16 mouse cellular contexts compared by ENCODE assay signal in genomic region chr17:26054133-26054845, GRCm38 (mm10). TPM values are rescaled to one million over a fixed set of nuclear protein-coding genes. Genes with fewer than 3 reads are reported as not detected.
DNase-seq lines count a peak whose midpoint lies in the region; ATAC-seq and TF ChIP-seq lines count a peak whose summit lies in the region.
"Had no signal": no experiment of that assay in that cellular context is flagged by ENCODE, and none has a peak within 500 bp of the region (broad histone marks: within the 10 kb centered on the region; RNA-seq: fewer than 3 reads in every experiment).

No protein-coding gene starts in this region.

- H3K27me3 ChIP-seq in heart, embryonic 13.5 days (replicated peaks) = no peaks in the 10 kb centered on the region
- no peaks in the 10 kb centered on the region for H3K27me3 ChIP-seq in kidney, embryonic 14.5 days (ENCODE audit: control insufficient read depth, insufficient read depth, low read length)
- H3K27me3 ChIP-seq in liver, embryonic 13.5 days = peaks cover 9% of the 10 kb centered on the region; the same call in 1 of the 2 replicates
- no peaks in the 10 kb centered on the region for H3K27me3 ChIP-seq in hindbrain, embryonic 10.5 days (ENCODE audit: insufficient read depth, poor library complexity, severe bottlenecking)
- H3K27me3 ChIP-seq: embryonic facial prominence, embryonic 12.5 days; hindbrain, embryonic 15.5 days; liver, embryonic 15.5 days; neural tube, embryonic 12.5 days had no signal

- ATAC-seq in heart, embryonic 13.5 days (ENCODE audit: extremely low read depth, insufficient number of reproducible peaks, low FRiP score, low TSS enrichment) = no peak
- peak; percentile 81 for ATAC-seq in kidney, embryonic 14.5 days (ENCODE audit: low FRiP score, low TSS enrichment)
- peak; percentile 65 for ATAC-seq in liver, embryonic 13.5 days (ENCODE audit: low read depth)
- ATAC-seq: forebrain, embryonic 14.5 days had no signal

- H3K4me3 ChIP-seq in heart, embryonic 13.5 days = no peak overlapping the region
- no peak overlapping the region for H3K4me3 ChIP-seq in kidney, embryonic 14.5 days (ENCODE audit: low read length)
- H3K4me3 ChIP-seq in liver, embryonic 13.5 days (replicated peaks) = no peak overlapping the region
- no peak overlapping the region for H3K4me3 ChIP-seq in hindbrain, embryonic 10.5 days
- no peak overlapping the region for H3K4me3 ChIP-seq in lung, adult 2 months (replicated peaks; ENCODE audit: extremely low read depth, low read depth, low read length)
- H3K4me3 ChIP-seq: embryonic facial prominence, embryonic 12.5 days; hindbrain, embryonic 15.5 days; liver, embryonic 15.5 days; megakaryocyte, embryonic 14.5 days; neural tube, embryonic 12.5 days had no signal

- 43% methylated on average over 17 of the region's 17 CpGs for WGBS in heart, embryonic 13.5 days
- 19% methylated on average over 17 of the region's 17 CpGs for WGBS in kidney, embryonic 14.5 days
- 49% methylated on average over 17 of the region's 17 CpGs for WGBS in liver, embryonic 13.5 days (ENCODE audit: insufficient replicate concordance)
- 66% methylated on average over 17 of the region's 17 CpGs for WGBS in hindbrain, embryonic 10.5 days
- 79% methylated on average over 17 of the region's 17 CpGs for WGBS in lung, adult 2 months

- no peak for DNase-seq in heart, postnatal 4 days
- peak; percentile 39 for DNase-seq in embryo, embryonic 11 days
- peak; percentile 29 for DNase-seq in liver, embryonic 13.5 days
- DNase-seq in hindbrain, embryonic 10.5 days (ENCODE audit: low spot score) = no peak
- no peak for DNase-seq in lung, adult 2 months
- DNase-seq in left cerebral cortex, postnatal 14 days (ENCODE audit: low spot score in 2 of 2) = no peak
- DNase-seq: adrenal gland, postnatal 10 days; B cell, adult 2 months had no signal

- peaks cover 19% of the 10 kb centered on the region for H3K4me1 ChIP-seq in heart, embryonic 13.5 days
- H3K4me1 ChIP-seq in kidney, embryonic 14.5 days (ENCODE audit: control insufficient read depth, insufficient read depth, low read length) = peaks cover 35% of the 10 kb centered on the region
- H3K4me1 ChIP-seq in liver, embryonic 13.5 days (replicated peaks) = peaks cover 15% of the 10 kb centered on the region
- peaks cover 26% of the 10 kb centered on the region for H3K4me1 ChIP-seq in hindbrain, embryonic 10.5 days (replicated peaks)
- no peaks in the 10 kb centered on the region for H3K4me1 ChIP-seq in lung, adult 2 months (ENCODE audit: control insufficient read depth, insufficient read depth, low read length)
- H3K4me1 ChIP-seq: megakaryocyte, embryonic 14.5 days; neural tube, embryonic 12.5 days had no signal

- no peak for TF ChIP-seq CTCF in lung, adult 2 months (IDR thresholded peaks at IDR 0.05; ENCODE audit: insufficient read depth, low read length)

- H3K36me3 ChIP-seq in heart, embryonic 13.5 days = peaks cover 27% of the 10 kb centered on the region
- peaks cover 5% of the 10 kb centered on the region; the same call in 1 of the 2 replicates for H3K36me3 ChIP-seq in kidney, embryonic 14.5 days (ENCODE audit: control insufficient read depth, insufficient read depth, low read length)
- H3K36me3 ChIP-seq in liver, embryonic 13.5 days = no peaks in the 10 kb centered on the region
- peaks cover 87% of the 10 kb centered on the region for H3K36me3 ChIP-seq in hindbrain, embryonic 10.5 days
- H3K36me3 ChIP-seq: liver, embryonic 15.5 days had no signal

- H3K9me3 ChIP-seq in heart, embryonic 13.5 days = no peaks in the 10 kb centered on the region
- no peaks in the 10 kb centered on the region for H3K9me3 ChIP-seq in kidney, embryonic 14.5 days (ENCODE audit: control insufficient read depth, low read length)
- no peaks in the 10 kb centered on the region for H3K9me3 ChIP-seq in liver, embryonic 13.5 days (replicated peaks)
- no peaks in the 10 kb centered on the region for H3K9me3 ChIP-seq in hindbrain, embryonic 10.5 days
- H3K9me3 ChIP-seq: embryonic facial prominence, embryonic 12.5 days; hindbrain, embryonic 15.5 days; liver, embryonic 15.5 days; megakaryocyte, embryonic 14.5 days; neural tube, embryonic 12.5 days had no signal

- no peak for TF ChIP-seq POLR2A in lung, adult 2 months (IDR thresholded peaks at IDR 0.05; ENCODE audit: borderline replicate concordance, extremely low read depth, low read depth, low read length)

- 0 out of 2 replicates have a peak overlapping the region, but pooled peaks have one; percentile 30 for H3K9ac ChIP-seq in heart, embryonic 13.5 days
- no peak overlapping the region for H3K9ac ChIP-seq in kidney, embryonic 14.5 days (ENCODE audit: low read depth, low read length)
- H3K9ac ChIP-seq in liver, embryonic 13.5 days = no peak overlapping the region
- H3K9ac ChIP-seq: embryonic facial prominence, embryonic 12.5 days; hindbrain, embryonic 15.5 days; liver, embryonic 15.5 days; neural tube, embryonic 12.5 days had no signal

- H3K4me2 ChIP-seq in heart, embryonic 13.5 days = peak overlapping the region; percentile 7; the same call in 1 of the 2 replicates
- H3K4me2 ChIP-seq in kidney, embryonic 14.5 days (replicated peaks; ENCODE audit: low read depth, low read length) = 0 out of 2 replicates have a peak overlapping the region, but pooled peaks have one; percentile 8
- no peak overlapping the region for H3K4me2 ChIP-seq in liver, embryonic 13.5 days
- H3K4me2 ChIP-seq: embryonic facial prominence, embryonic 12.5 days; hindbrain, embryonic 15.5 days; liver, embryonic 15.5 days; neural tube, embryonic 12.5 days had no signal

- H3K27ac ChIP-seq in heart, embryonic 13.5 days (replicated peaks) = peak overlapping the region; percentile 41; the same call in 1 of the 2 replicates
- H3K27ac ChIP-seq in kidney, embryonic 14.5 days (ENCODE audit: low read depth, low read length) = peak overlapping the region; percentile 81
- no peak overlapping the region for H3K27ac ChIP-seq in liver, embryonic 13.5 days
- no peak overlapping the region for H3K27ac ChIP-seq in hindbrain, embryonic 10.5 days
- H3K27ac ChIP-seq: embryonic facial prominence, embryonic 12.5 days; hindbrain, embryonic 15.5 days; liver, embryonic 15.5 days; neural tube, embryonic 12.5 days had no signal

- intact Hi-C loops in left cerebral cortex, postnatal 14 days (cut with DNase I) = no loop called here

RNA-seq across cellular contexts. Expression of gene Rab11fip3, which starts 15.1 kb away (rescaled TPM):
- 11.0 and 12.3 TPM in 2 replicates for polyA plus RNA-seq in heart, embryonic 13.5 days (2015; fragmentation: Nextera tagmentation; extraction: Ambion mirVana)
- total RNA-seq in heart, postnatal 4 days (2021) = 10 to 100 TPM; 21.0 to 22.9 TPM
- polyA plus RNA-seq in kidney, embryonic 14.5 days (2014; fragmentation: Nextera tagmentation; extraction: Ambion mirVana) = 15.0 and 24.2 TPM in 2 replicates
- polyA plus RNA-seq in liver, embryonic 13.5 days (2015; fragmentation: Nextera tagmentation; extraction: Ambion mirVana) = 1.8 and 1.9 TPM in 2 replicates
- 24.7 and 30.9 TPM in 2 replicates for polyA plus RNA-seq in hindbrain, embryonic 10.5 days (2016; fragmentation: Nextera tagmentation; extraction: Ambion mirVana)
- polyA plus RNA-seq in lung, adult 2 months (2012; rRNA removed) = 41.3 and 46.5 TPM in 2 replicates
- 10 to 100 TPM; 80.5 to 85.2 TPM for total RNA-seq in left cerebral cortex, postnatal 14 days (2021)

RNA-seq across cellular contexts. Expression of gene Decr2, which starts 35.8 kb away (rescaled TPM):
- polyA plus RNA-seq in heart, embryonic 13.5 days (2015; fragmentation: Nextera tagmentation; extraction: Ambion mirVana) = 34.4 and 34.6 TPM in 2 replicates
- 10 to 100 TPM; 14.6 to 17.0 TPM for total RNA-seq in heart, postnatal 4 days (2021)
- polyA plus RNA-seq in kidney, embryonic 14.5 days (2014; fragmentation: Nextera tagmentation; extraction: Ambion mirVana) = 24.6 and 35.1 TPM in 2 replicates
- 11.1 and 13.8 TPM in 2 replicates for polyA plus RNA-seq in liver, embryonic 13.5 days (2015; fragmentation: Nextera tagmentation; extraction: Ambion mirVana)
- 30.2 and 30.7 TPM in 2 replicates for polyA plus RNA-seq in hindbrain, embryonic 10.5 days (2016; fragmentation: Nextera tagmentation; extraction: Ambion mirVana)
- 12.1 and 16.7 TPM in 2 replicates for polyA plus RNA-seq in lung, adult 2 months (2012; rRNA removed)
- 10 to 100 TPM; 24.3 to 26.3 TPM for total RNA-seq in left cerebral cortex, postnatal 14 days (2021)

RNA-seq across cellular contexts. Expression of gene Nme4, which starts 41.1 kb away (rescaled TPM):
- polyA plus RNA-seq in heart, embryonic 13.5 days (2015; fragmentation: Nextera tagmentation; extraction: Ambion mirVana) = 77.4 and 87.2 TPM in 2 replicates
- 10 to 100 TPM; 10.3 to 10.8 TPM for total RNA-seq in heart, postnatal 4 days (2021)
- 107 and 146 TPM in 2 replicates for polyA plus RNA-seq in kidney, embryonic 14.5 days (2014; fragmentation: Nextera tagmentation; extraction: Ambion mirVana)
- polyA plus RNA-seq in liver, embryonic 13.5 days (2015; fragmentation: Nextera tagmentation; extraction: Ambion mirVana) = 56.2 and 58.8 TPM in 2 replicates
- polyA plus RNA-seq in hindbrain, embryonic 10.5 days (2016; fragmentation: Nextera tagmentation; extraction: Ambion mirVana) = 95.9 and 109 TPM in 2 replicates
- 5.4 and 7.5 TPM in 2 replicates for polyA plus RNA-seq in lung, adult 2 months (2012; rRNA removed)
- 1 to 10 TPM; 2.6 to 3.4 TPM for total RNA-seq in left cerebral cortex, postnatal 14 days (2021)

RNA-seq across cellular contexts. Expression of gene Tmem8, which starts 58.8 kb away (rescaled TPM):
- polyA plus RNA-seq in heart, embryonic 13.5 days (2015; fragmentation: Nextera tagmentation; extraction: Ambion mirVana) = 0.80 and 0.94 TPM in 2 replicates
- 1 to 10 TPM; 1.4 to 1.7 TPM for total RNA-seq in heart, postnatal 4 days (2021)
- 2.5 and 2.6 TPM in 2 replicates for polyA plus RNA-seq in kidney, embryonic 14.5 days (2014; fragmentation: Nextera tagmentation; extraction: Ambion mirVana)
- polyA plus RNA-seq in liver, embryonic 13.5 days (2015; fragmentation: Nextera tagmentation; extraction: Ambion mirVana) = 1.3 and 1.7 TPM in 2 replicates
- 1.8 and 1.9 TPM in 2 replicates for polyA plus RNA-seq in hindbrain, embryonic 10.5 days (2016; fragmentation: Nextera tagmentation; extraction: Ambion mirVana)
- polyA plus RNA-seq in lung, adult 2 months (2012; rRNA removed) = 60.0 and 65.3 TPM in 2 replicates
- total RNA-seq in left cerebral cortex, postnatal 14 days (2021) = 10 to 100 TPM in 1 of 2 experiments, 1 to 10 TPM in 1; 9.7 to 12.3 TPM

Comparison
In these comparisons a context has a peak if more than half of its experiments do, and no peak if none do; other contexts are left out.
1. H3K27ac ChIP-seq: peak in heart, embryonic 13.5 days (single experiment) and kidney, embryonic 14.5 days (single experiment); none in liver, embryonic 13.5 days (single experiment) and hindbrain, embryonic 10.5 days (single experiment).
2. DNase-seq: peak in embryo, embryonic 11 days (single experiment) and liver, embryonic 13.5 days (single experiment); none in heart, postnatal 4 days (single experiment), hindbrain, embryonic 10.5 days (single experiment), lung, adult 2 months (single experiment) and left cerebral cortex, postnatal 14 days (0 of 2).